Mouse (Mus musculus): ENCODE results near the gene Mgst2. TPM values are rescaled to one million over a fixed set of nuclear protein-coding genes. Genes with fewer than 3 reads are reported as not detected.

The Mgst2 gene
- 36.9 TPM for polyA plus RNA-seq (2015; fragmentation: Illumina TruSeq; extraction: RNeasy Lipid Tissue Mini Kit (QIAGEN cat#74804); ENCODE audit: insufficient read depth, low replicate concordance)

GRCm38 (mm10) chr3:51660060-51660459, at the start of gene Mgst2:
TSS of gene Mgst2 (plus strand) at chr3:51660360.

Other genes starting within 250 kb of the Mgst2 start
- 65.5 TPM for gene Naa15, start 245.2 kb upstream of the Mgst2 start, polyA plus RNA-seq (2015; fragmentation: Illumina TruSeq; extraction: RNeasy Lipid Tissue Mini Kit (QIAGEN cat#74804); ENCODE audit: insufficient read depth, low replicate concordance)
- gene Rab33b, start 176.4 kb upstream of the Mgst2 start, polyA plus RNA-seq (2015; fragmentation: Illumina TruSeq; extraction: RNeasy Lipid Tissue Mini Kit (QIAGEN cat#74804); ENCODE audit: insufficient read depth, low replicate concordance), result 24.1 TPM
- 46.8 TPM for gene Setd7, start 99.5 kb upstream of the Mgst2 start, polyA plus RNA-seq (2015; fragmentation: Illumina TruSeq; extraction: RNeasy Lipid Tissue Mini Kit (QIAGEN cat#74804); ENCODE audit: insufficient read depth, low replicate concordance)

All from spleen, adult 10 weeks (tissue).